Mouse (Mus musculus) intestine, embryonic 16.5 days (tissue): ENCODE measurements around the gene Ifitm1. TPM values are rescaled to one million over a fixed set of nuclear protein-coding genes. Genes with fewer than 3 reads are reported as not detected.
A peak's percentile ranks its signal among the peaks of the same experiment; 100 is the strongest.
"Not testable (repeated sequence)": the region's sequence is repeated elsewhere in the genome, so short reads cannot be mapped to it uniquely, and the experiment has no call there.

ENCODE experiments used
- ATAC-seq: fragments of 200-750 bp; cut with Nextera tagmentation; 2 replicates; pipeline ENCODE4 v1.8.0; 2017; ENCODE audit warnings: moderate TSS enrichment, moderate library complexity
- H3K27ac ChIP-seq: fragments of 300-500 bp; sonication (generic); 2 replicates; pipeline ENCODE4 v1.5.1; 2014; ENCODE audit warnings: mild to moderate bottlenecking, low read length
- H3K27me3 ChIP-seq: fragments of 300-500 bp; sonication (generic); replicated peaks from 2 replicates; pipeline ENCODE4 v1.6.1; 2014; ENCODE audit warnings: low read length, control low read depth, mixed read lengths; ENCODE audit not compliant: control insufficient read depth, insufficient read depth
- H3K36me3 ChIP-seq: fragments of 300-500 bp; sonication (generic); 2 replicates; pipeline ENCODE4 v1.6.1; 2014; ENCODE audit warnings: low read length, control low read depth; ENCODE audit not compliant: control insufficient read depth, insufficient read depth
- H3K4me1 ChIP-seq: fragments of 300-500 bp; sonication (generic); 2 replicates; pipeline ENCODE4 v1.6.1; 2014; ENCODE audit warnings: low read length, control low read depth, mixed read lengths; ENCODE audit not compliant: control insufficient read depth, insufficient read depth
- H3K4me2 ChIP-seq: fragments of 300-500 bp; sonication (generic); 2 replicates; pipeline ENCODE4 v1.6.1; 2014; ENCODE audit warnings: low read depth, low read length, control low read depth
- H3K4me3 ChIP-seq: fragments of 300-500 bp; sonication (generic); 2 replicates; pipeline ENCODE4 v1.5.1; 2014; ENCODE audit warnings: mild to moderate bottlenecking, low read length
- H3K9ac ChIP-seq: fragments of 300-500 bp; sonication (generic); 2 replicates; pipeline ENCODE4 v1.6.1; 2014; ENCODE audit warnings: low read depth, low read length
- H3K9me3 ChIP-seq: fragments of 300-500 bp; sonication (generic); 2 replicates; pipeline ENCODE4 v1.6.1; 2016; ENCODE audit warnings: low read length, control low read depth; ENCODE audit not compliant: control insufficient read depth
- WGBS: fragments of 180-500 bp; shearing (Covaris S2); extraction: QIAGEN DNeasy Blood & Tissue Kit; methylation state at CpG from one replicate; pipeline ENCODE4 v1.1.7; 2014; 5-methylcytosine and 5-hydroxymethylcytosine counted together
- polyA plus RNA-seq: library from polyadenylated mRNA; unstranded; fragments of >200 nt; fragmentation: Nextera tagmentation; extraction: Ambion mirVana; gene quantifications from 2 replicates; pipeline ENCODE4 v1.2.1, GENCODE M21; 2015

Ifitm1 gene
- polyA plus RNA-seq, 1 experiment from 2014 or later: 123 TPM

- not testable (repeated sequence) for H3K36me3 ChIP-seq, ATAC-seq, H3K27me3 ChIP-seq, H3K27ac ChIP-seq, H3K9me3 ChIP-seq
- WGBS: 33% methylated on average over 3 of the region's 3 CpGs
- 0 out of 2 replicates have a peak overlapping the region, but pooled peaks have one; percentile 3 for H3K9ac ChIP-seq
- H3K4me1 ChIP-seq: peaks cover 30% of the 10 kb centered on the region
- peak overlapping the region; percentile 17; the same call in 1 of the 2 replicates for H3K4me3 ChIP-seq
- H3K4me2 ChIP-seq: peak overlapping the region; percentile 51
Measured at GRCm38 (mm10) chr7:140968710-140969109, 1.7 kb downstream of the Ifitm1 start.

GRCm38 (mm10) chr7:140970931-140971330 is 3.9 kb downstream of the Ifitm1 start:
- WGBS: 39% methylated on average over 7 of the region's 7 CpGs
- H3K4me1 ChIP-seq: peaks cover 36% of the 10 kb centered on the region
- 0 out of 2 replicates have a peak, but pooled peaks have one; percentile 11 for ATAC-seq
- peak overlapping the region; percentile 92 for H3K27ac ChIP-seq
- H3K9me3 ChIP-seq: no peaks in the 10 kb centered on the region
- no peaks in the 10 kb centered on the region for H3K27me3 ChIP-seq
- H3K9ac ChIP-seq: 0 out of 2 replicates have a peak overlapping the region, but pooled peaks have one; percentile 2
- no peak overlapping the region for H3K4me2 ChIP-seq
- no peaks in the 10 kb centered on the region for H3K36me3 ChIP-seq
- no peak overlapping the region for H3K4me3 ChIP-seq

GRCm38 (mm10) chr7:140971479-140972171 is 4.6 kb downstream of the Ifitm1 start:
- Histone ChIP-seq H3K27ac (peak overlapping the region; percentile 92), H3K9me3 (no peaks in the 10 kb centered on the region), H3K4me3 (no peak overlapping the region), H3K4me1 (peaks cover 36% of the 10 kb centered on the region), H3K27me3 (no peaks in the 10 kb centered on the region), H3K36me3 (no peaks in the 10 kb centered on the region), H3K9ac (0 out of 2 replicates have a peak overlapping the region, but pooled peaks have one; percentile 29), H3K4me2 (no peak overlapping the region)
- WGBS: 47% methylated on average over 8 of the region's 8 CpGs
- ATAC-seq: peak; percentile 72

- peak overlapping the region; percentile 30; the same call in 1 of the 2 replicates for H3K9ac ChIP-seq
- WGBS: 41% methylated on average over 14 of the region's 14 CpGs
- H3K4me3 ChIP-seq: no peak overlapping the region
- H3K36me3 ChIP-seq: no peaks in the 10 kb centered on the region
- peaks cover 30% of the 10 kb centered on the region for H3K4me1 ChIP-seq
- H3K4me2 ChIP-seq: no peak overlapping the region
- no peak for ATAC-seq
- H3K27ac ChIP-seq: peak overlapping the region; percentile 72
- H3K9me3 ChIP-seq: no peaks in the 10 kb centered on the region
- no peaks in the 10 kb centered on the region for H3K27me3 ChIP-seq
Measured at GRCm38 (mm10) chr7:140973396-140974165, 6.6 kb downstream of the Ifitm1 start.

- Histone ChIP-seq H3K4me2 (no peak overlapping the region), H3K4me1 (peaks cover 26% of the 10 kb centered on the region), H3K27ac (peak overlapping the region; percentile 36), H3K9me3 (no peaks in the 10 kb centered on the region), H3K9ac (no peak overlapping the region), H3K36me3 (no peaks in the 10 kb centered on the region), H3K4me3 (no peak overlapping the region), H3K27me3 (no peaks in the 10 kb centered on the region)
- 24% methylated on average over 9 of the region's 9 CpGs for WGBS
- no peak for ATAC-seq
Measured at GRCm38 (mm10) chr7:140974940-140975339, 7.9 kb downstream of the Ifitm1 start.

- no peak overlapping the region for H3K9ac ChIP-seq
- no peak for ATAC-seq
- H3K4me1 ChIP-seq: peaks cover 26% of the 10 kb centered on the region
- no peaks in the 10 kb centered on the region for H3K9me3 ChIP-seq
- no peak overlapping the region for H3K4me2 ChIP-seq
- no peak overlapping the region for H3K27ac ChIP-seq
- H3K36me3 ChIP-seq: no peaks in the 10 kb centered on the region
- no peak overlapping the region for H3K4me3 ChIP-seq
- WGBS: 18% methylated on average over 3 of the region's 3 CpGs
- no peaks in the 10 kb centered on the region for H3K27me3 ChIP-seq
Measured at GRCm38 (mm10) chr7:140975465-140975864, 8.4 kb downstream of the Ifitm1 start.

- H3K9ac ChIP-seq, H3K9me3 ChIP-seq, H3K27ac ChIP-seq, H3K27me3 ChIP-seq, ATAC-seq, H3K36me3 ChIP-seq, H3K4me2 ChIP-seq, H3K4me3 ChIP-seq: not testable (repeated sequence)
- 89% methylated on average over 9 of the region's 9 CpGs for WGBS
- peaks cover 16% of the 10 kb centered on the region for H3K4me1 ChIP-seq
Measured at GRCm38 (mm10) chr7:140976720-140977119, 9.7 kb downstream of the Ifitm1 start.

- Histone ChIP-seq H3K4me2 (no peak overlapping the region), H3K9me3 (no peaks in the 10 kb centered on the region), H3K9ac (no peak overlapping the region), H3K27me3 (no peaks in the 10 kb centered on the region), H3K36me3 (no peaks in the 10 kb centered on the region), H3K4me1 (no peaks in the 10 kb centered on the region), H3K4me3 (no peak overlapping the region), H3K27ac (no peak overlapping the region)
- no peak for ATAC-seq
- 93% methylated on average over 8 of the region's 8 CpGs for WGBS
Measured at GRCm38 (mm10) chr7:140981704-140982103, 14.7 kb downstream of the Ifitm1 start.

GRCm38 (mm10) chr7:140982971-140983370 is 15.9 kb downstream of the Ifitm1 start:
- WGBS: 91% methylated on average over 7 of the region's 7 CpGs
- H3K4me1 ChIP-seq: no peaks in the 10 kb centered on the region
- no peak overlapping the region for H3K4me2 ChIP-seq
- no peak overlapping the region for H3K4me3 ChIP-seq
- no peaks in the 10 kb centered on the region for H3K9me3 ChIP-seq
- H3K27me3 ChIP-seq: no peaks in the 10 kb centered on the region
- no peak overlapping the region for H3K27ac ChIP-seq
- H3K36me3 ChIP-seq: no peaks in the 10 kb centered on the region
- ATAC-seq: no peak
- no peak overlapping the region for H3K9ac ChIP-seq
